Mouse (Mus musculus) limb, embryonic 14.5 days (tissue): ENCODE data around the gene Gfi1b. TPM values are rescaled to one million over a fixed set of nuclear protein-coding genes. Genes with fewer than 3 reads are reported as not detected.
A peak's percentile ranks its signal among the peaks of the same experiment; 100 is the strongest.

Experiments used
- ATAC-seq: fragments of 200-750 bp; cut with Nextera tagmentation; 2 replicates; pipeline ENCODE4 v1.8.0; 2017; ENCODE audit warnings: low read depth, moderate number of reproducible peaks, moderate TSS enrichment; ENCODE audit not compliant: low FRiP score
- DNase-seq: peaks from one replicate; pipeline ENCODE4 v3.0.0-alpha.2; 2015; ENCODE audit warnings: low spot score
- H3K27ac ChIP-seq: fragments of 300-500 bp; sonication (generic); replicated peaks from 2 replicates; pipeline ENCODE4 v1.5.1; 2014; ENCODE audit warnings: low read depth, mild to moderate bottlenecking, low read length, moderate library complexity, mixed read lengths
- H3K27me3 ChIP-seq: fragments of 300-500 bp; sonication (generic); 2 replicates; pipeline ENCODE4 v1.6.1; 2014; ENCODE audit warnings: low read length, mixed read lengths; ENCODE audit not compliant: control insufficient read depth, insufficient read depth
- H3K36me3 ChIP-seq: fragments of 300-500 bp; sonication (generic); 2 replicates; pipeline ENCODE4 v1.6.1; 2014; ENCODE audit warnings: mild to moderate bottlenecking, low read length, moderate library complexity, mixed read lengths; ENCODE audit not compliant: control insufficient read depth, insufficient read depth
- H3K4me1 ChIP-seq: fragments of 300-500 bp; sonication (generic); 2 replicates; pipeline ENCODE4 v1.6.1; 2014; ENCODE audit warnings: antibody characterized with exemption, low read length, mixed read lengths; ENCODE audit not compliant: control insufficient read depth, insufficient read depth
- H3K4me2 ChIP-seq: fragments of 300-500 bp; sonication (generic); replicated peaks from 2 replicates; pipeline ENCODE4 v1.6.1; 2014; ENCODE audit warnings: low read depth, mild to moderate bottlenecking, low read length, moderate library complexity; ENCODE audit not compliant: severe bottlenecking
- H3K4me3 ChIP-seq: fragments of 300-500 bp; sonication (generic); replicated peaks from 2 replicates; pipeline ENCODE4 v1.5.1; 2014; ENCODE audit warnings: low read length
- H3K9ac ChIP-seq: fragments of 300-500 bp; sonication (generic); 2 replicates; pipeline ENCODE4 v1.6.1; 2014; ENCODE audit warnings: mild to moderate bottlenecking, low read depth, low read length, moderate library complexity; ENCODE audit not compliant: severe bottlenecking
- H3K9me3 ChIP-seq: fragments of 300-500 bp; sonication (generic); 2 replicates; pipeline ENCODE4 v1.6.1; 2016; ENCODE audit warnings: low read length; ENCODE audit not compliant: control insufficient read depth
- POLR2A ChIP-seq: fragments of 200-500 bp; IDR thresholded peaks from 2 replicates; pipeline ENCODE4 v1.8.0; 2012; ENCODE audit warnings: inconsistent platforms, mild to moderate bottlenecking, moderate library complexity, borderline replicate concordance; ENCODE audit not compliant: insufficient read depth, insufficient read length; ENCODE audit errors: extremely low read depth
- WGBS: fragments of 180-500 bp; shearing (Covaris S2); extraction: QIAGEN DNeasy Blood & Tissue Kit; methylation state at CpG from one replicate; pipeline ENCODE4 v1.1.7; 2014; 5-methylcytosine and 5-hydroxymethylcytosine counted together
- polyA plus RNA-seq, 2 experiments: library from polyadenylated mRNA; depleted of rRNA in 1 of 2; stranded (reverse) in 1 of 2; unstranded in 1 of 2; fragments of >200 nt; fragmentation: Nextera tagmentation in 1 of 2; extraction: Ambion mirVana in 1 of 2; gene quantifications; 2 replicates each; pipeline versions ENCODE4 v1.2.1 to v1.2.3; 2012 to 2014

Gene Gfi1b
- polyA plus RNA-seq, 2 experiments, result 0.29 to 0.33 TPM

- H3K27ac ChIP-seq, result peak within 1 kb of the TSS; percentile 86
- H3K9me3 ChIP-seq, result no peaks in the 10 kb centered on the region
- peak; percentile 66; the same call in 1 of the 2 replicates for TF ChIP-seq POLR2A
- H3K27me3 ChIP-seq, result no peaks in the 10 kb centered on the region
- H3K4me3 ChIP-seq, result peak within 1 kb of the TSS; percentile 96
- H3K4me1 ChIP-seq, result peaks cover 16% of the 10 kb centered on the region
- ATAC-seq (peak; percentile 96), DNase-seq (peak; percentile 95)
- H3K9ac ChIP-seq, result peak within 1 kb of the TSS; percentile 85
- peak within 1 kb of the TSS; percentile 68 for H3K4me2 ChIP-seq
- H3K36me3 ChIP-seq, result no peaks in the 10 kb centered on the region
- 2% methylated on average over 39 of the region's 47 CpGs for WGBS
These were observed 19.0 kb upstream of the Gfi1b start, which contains the start of gene Tsc1 for GRCm38 (mm10) chr2:28640461-28641424. Tsc1 (plus strand) TSS chr2:28641228.

- WGBS, result 58% methylated on average over 7 of the region's 7 CpGs
- H3K9me3 ChIP-seq, result no peaks in the 10 kb centered on the region
- H3K27me3 ChIP-seq, result no peaks in the 10 kb centered on the region
- no peak overlapping the region for H3K27ac ChIP-seq
- H3K4me3 ChIP-seq, result no peak overlapping the region
- DNase-seq (peak; percentile 18), ATAC-seq (no peak)
- no peaks in the 10 kb centered on the region for H3K36me3 ChIP-seq
- H3K4me2 ChIP-seq, result no peak overlapping the region
- TF ChIP-seq POLR2A, result no peak
- no peak overlapping the region for H3K9ac ChIP-seq
- peaks cover 16% of the 10 kb centered on the region for H3K4me1 ChIP-seq
These were observed 18.0 kb upstream of the Gfi1b start for GRCm38 (mm10) chr2:28639794-28640193.

GRCm38 (mm10) chr2:28638886-28639285 lies 17.1 kb upstream of the Gfi1b start:
- Histone ChIP-seq H3K4me3 (peak overlapping the region; percentile 7; the same call in 1 of the 2 replicates), H3K4me2 (peak overlapping the region; percentile 42), H3K9ac (no peak overlapping the region), H3K27me3 (no peaks in the 10 kb centered on the region), H3K9me3 (no peaks in the 10 kb centered on the region), H3K4me1 (peaks cover 16% of the 10 kb centered on the region), H3K27ac (no peak overlapping the region), H3K36me3 (no peaks in the 10 kb centered on the region)
- ATAC-seq (no peak), DNase-seq (peak; percentile 50)
- TF ChIP-seq POLR2A, result no peak
- WGBS, result 6% methylated on average over 9 of the region's 9 CpGs

GRCm38 (mm10) chr2:28638352-28638751 lies 16.6 kb upstream of the Gfi1b start:
- H3K9me3 ChIP-seq, result no peaks in the 10 kb centered on the region
- ATAC-seq (no peak), DNase-seq (no peak)
- peak overlapping the region; percentile 42 for H3K4me2 ChIP-seq
- no peak for TF ChIP-seq POLR2A
- 16% methylated on average over 9 of the region's 9 CpGs for WGBS
- H3K4me3 ChIP-seq, result peak overlapping the region; percentile 7; the same call in 1 of the 2 replicates
- H3K9ac ChIP-seq, result 0 out of 2 replicates have a peak overlapping the region, but pooled peaks have one; percentile 28
- no peaks in the 10 kb centered on the region for H3K36me3 ChIP-seq
- peaks cover 16% of the 10 kb centered on the region for H3K4me1 ChIP-seq
- no peaks in the 10 kb centered on the region for H3K27me3 ChIP-seq
- no peak overlapping the region for H3K27ac ChIP-seq

- Histone ChIP-seq H3K4me3 (no peak overlapping the region), H3K4me1 (peaks cover 9% of the 10 kb centered on the region; the same call in 1 of the 2 replicates), H3K4me2 (no peak overlapping the region), H3K27me3 (no peaks in the 10 kb centered on the region), H3K27ac (no peak overlapping the region), H3K9ac (no peak overlapping the region), H3K36me3 (no peaks in the 10 kb centered on the region), H3K9me3 (no peaks in the 10 kb centered on the region)
- no peak for TF ChIP-seq POLR2A
- WGBS, result 84% methylated on average over 9 of the region's 9 CpGs
- ATAC-seq, result no peak
- DNase-seq, result no peak
These were observed 15.5 kb upstream of the Gfi1b start for GRCm38 (mm10) chr2:28637106-28637845.
